Mouse (Mus musculus) thymus, adult 2 months (tissue): ENCODE measurements around the gene Ptx4. TPM values are rescaled to one million over a fixed set of nuclear protein-coding genes. Genes with fewer than 3 reads are reported as not detected.
"Not testable (repeated sequence)": the region's sequence is repeated elsewhere in the genome, so short reads cannot be mapped to it uniquely, and the experiment has no call there.

Source experiments
- DNase-seq: peaks from one replicate; pipeline ENCODE4 v3.0.0; 2021
- H3K27ac ChIP-seq: fragments of 200-500 bp; 2 replicates; pipeline ENCODE4 v1.5.1; 2012; ENCODE audit warnings: low read length, control low read depth; ENCODE audit not compliant: control insufficient read depth, insufficient read depth
- H3K27me3 ChIP-seq: fragments of 200-500 bp; 2 replicates; pipeline ENCODE4 v1.6.1; 2012; ENCODE audit warnings: mild to moderate bottlenecking, low read length, moderate library complexity, mixed read lengths; ENCODE audit not compliant: control insufficient read depth, insufficient read depth
- H3K36me3 ChIP-seq: fragments of 200-500 bp; 2 replicates; pipeline ENCODE4 v1.6.1; 2012; ENCODE audit warnings: mild to moderate bottlenecking, low read length, moderate library complexity; ENCODE audit not compliant: control insufficient read depth, insufficient read depth
- H3K4me1 ChIP-seq: fragments of 200-500 bp; replicated peaks from 2 replicates; pipeline ENCODE4 v1.6.1; 2012; ENCODE audit warnings: low read length; ENCODE audit not compliant: control insufficient read depth, insufficient read depth
- H3K4me3 ChIP-seq: fragments of 200-500 bp; 2 replicates; pipeline ENCODE4 v1.5.1; 2012; ENCODE audit warnings: mild to moderate bottlenecking, low read length, control low read depth, moderate library complexity; ENCODE audit not compliant: control insufficient read depth, insufficient read depth
- CTCF ChIP-seq: fragments of 200-500 bp; IDR thresholded peaks from 2 replicates; pipeline ENCODE4 v1.5.1; 2012; ENCODE audit warnings: mild to moderate bottlenecking, control low read depth, low read length, moderate library complexity, borderline replicate concordance; ENCODE audit not compliant: control insufficient read depth, poor library complexity, insufficient read depth; ENCODE audit errors: extremely low read depth
- POLR2A ChIP-seq: fragments of 200-500 bp; IDR thresholded peaks from 2 replicates; pipeline ENCODE4 v1.6.1; 2012; ENCODE audit warnings: mild to moderate bottlenecking, low read length, control low read depth, moderate library complexity; ENCODE audit not compliant: control insufficient read depth, poor library complexity, insufficient read depth; ENCODE audit errors: extremely low read depth
- WGBS: fragments of 180-500 bp; shearing (Covaris S2); methylation state at CpG from one replicate; pipeline ENCODE4 v1.1.7; 2018; 5-methylcytosine and 5-hydroxymethylcytosine counted together
- polyA plus RNA-seq: library from polyadenylated mRNA; depleted of rRNA; stranded (reverse); fragments of >200 nt; gene quantifications from 2 replicates; pipeline ENCODE4 v1.2.3, GENCODE M21; 2012

Ptx4 gene
- polyA plus RNA-seq, 1 experiment, result not detected

DNA sequence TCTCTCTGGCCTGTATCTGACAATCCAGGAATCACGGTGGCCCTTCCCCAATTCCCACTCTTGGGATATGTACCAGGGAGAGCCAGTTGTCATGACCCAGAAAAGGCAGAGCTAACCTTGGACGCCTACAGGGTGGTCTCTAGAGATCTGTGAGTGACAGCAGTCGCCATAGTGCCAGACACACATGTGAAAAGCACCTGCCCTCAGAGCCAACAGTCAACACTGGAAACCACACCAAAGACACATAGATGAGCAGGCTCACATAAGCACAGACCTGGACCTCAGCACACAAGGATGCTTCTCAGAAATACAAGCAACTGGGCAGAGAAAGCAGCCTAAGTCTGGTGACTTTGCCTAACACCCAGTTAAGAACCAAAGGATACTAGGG is 8.1 kb upstream of the Ptx4 start:
- no peak for DNase-seq

DNA sequence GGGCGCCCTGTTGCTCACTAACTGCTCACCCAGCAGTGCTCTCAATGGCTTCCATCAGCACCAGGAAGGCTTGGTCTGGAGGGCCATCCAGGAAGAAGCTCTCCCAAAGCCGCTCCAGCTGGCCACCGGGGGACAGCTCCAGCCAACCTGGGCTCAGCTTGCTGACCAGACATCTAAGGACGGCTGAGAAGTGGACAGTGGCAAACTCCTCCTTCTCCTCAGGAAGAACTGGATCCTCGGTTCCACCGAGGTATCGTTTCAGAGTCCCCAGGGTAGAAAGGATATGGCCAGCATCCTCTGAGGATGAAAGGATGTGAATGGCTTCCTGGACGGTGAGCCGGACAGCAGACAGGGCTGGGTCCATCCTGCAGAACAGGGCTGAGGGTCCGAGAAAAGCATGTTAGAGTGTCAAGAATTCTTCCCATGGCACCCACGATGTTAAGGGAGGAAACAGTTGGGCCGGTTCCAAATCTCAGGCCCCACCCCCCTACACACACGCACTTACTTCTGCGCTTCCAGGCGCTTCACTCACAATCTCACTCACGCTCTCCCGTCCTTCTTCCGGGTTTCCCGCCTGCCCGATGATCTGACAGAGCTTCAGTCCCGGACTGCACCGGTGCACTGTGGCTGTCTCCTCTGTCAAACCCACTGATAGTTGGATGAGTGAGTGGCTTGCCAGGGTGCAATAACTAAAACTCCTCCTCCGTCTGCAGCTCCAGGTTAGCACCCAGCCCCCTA is 5.5 kb upstream of the Ptx4 start:
- Histone ChIP-seq H3K4me3 (peak overlapping the region; percentile 58), H3K36me3 (no peaks in the 10 kb centered on the region), H3K27me3 (no peaks in the 10 kb centered on the region), H3K27ac (no peak overlapping the region), H3K4me1 (peaks cover 17% of the 10 kb centered on the region)
- no peak for TF ChIP-seq CTCF
- no peak for DNase-seq
- 14% methylated on average over 23 of the region's 23 CpGs for WGBS

More for the DNA sequence above, 8.1 kb upstream of the Ptx4 start:
- H3K27ac ChIP-seq, result no peak overlapping the region
- TF ChIP-seq CTCF (no peak), POLR2A (no peak)
- H3K27me3 ChIP-seq, result no peaks in the 10 kb centered on the region
- WGBS, result 47% methylated on average over 3 of the region's 3 CpGs
- no peak overlapping the region for H3K4me3 ChIP-seq
- no peaks in the 10 kb centered on the region for H3K36me3 ChIP-seq
- peaks cover 17% of the 10 kb centered on the region for H3K4me1 ChIP-seq

DNA sequence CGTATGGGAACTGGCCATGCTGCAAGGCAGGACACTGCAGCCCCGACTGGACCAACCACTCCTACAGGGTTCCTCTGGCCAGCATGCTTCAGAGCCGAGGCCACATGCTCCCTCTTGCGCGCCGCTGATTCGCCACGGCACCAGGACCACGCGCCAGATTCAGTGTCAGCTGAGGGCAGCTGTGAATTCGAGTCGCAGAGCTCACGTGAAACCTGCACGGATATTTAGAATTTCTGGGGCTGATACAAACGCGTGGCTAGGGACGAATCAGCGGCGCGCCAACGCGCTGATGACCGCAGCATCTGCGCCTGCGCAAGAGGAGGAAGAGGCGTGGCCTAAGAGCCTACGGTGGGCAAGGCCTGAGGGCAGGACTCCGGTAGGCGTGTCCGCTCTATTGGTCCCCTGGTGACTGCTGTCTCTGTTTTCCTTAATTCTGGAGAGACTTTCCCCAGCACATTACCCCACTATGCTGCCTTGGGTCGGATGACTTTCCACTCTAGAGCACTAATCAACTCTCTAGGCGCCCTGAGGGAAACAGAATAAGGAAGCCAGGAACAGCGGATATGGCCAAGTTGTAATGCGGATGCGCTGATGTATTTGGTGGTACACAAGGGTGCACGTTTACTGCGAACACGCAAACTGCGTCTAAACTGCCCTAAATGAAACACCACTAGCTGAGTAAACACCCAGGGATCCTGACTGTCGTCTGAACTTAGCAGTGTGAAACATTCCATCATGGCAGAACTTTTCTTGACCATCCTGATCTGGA is 4.7 kb upstream of the Ptx4 start, which contains the start of gene Telo2:
Telo2 (minus strand) TSS at position 304 of the 769 bp plus-strand sequence.
- peaks cover 17% of the 10 kb centered on the region for H3K4me1 ChIP-seq
- WGBS, result 6% methylated on average over 40 of the region's 40 CpGs
- H3K36me3 ChIP-seq, result no peaks in the 10 kb centered on the region
- peak within 1 kb of the TSS; percentile 1; the same call in 1 of the 2 replicates for H3K27ac ChIP-seq
- no peaks in the 10 kb centered on the region for H3K27me3 ChIP-seq
- H3K4me3 ChIP-seq, result peak within 1 kb of the TSS; percentile 58
- no peak; the same call in 1 of the 2 replicates for TF ChIP-seq CTCF
- TF ChIP-seq POLR2A, result no peak
- peak; percentile 91 for DNase-seq

DNA sequence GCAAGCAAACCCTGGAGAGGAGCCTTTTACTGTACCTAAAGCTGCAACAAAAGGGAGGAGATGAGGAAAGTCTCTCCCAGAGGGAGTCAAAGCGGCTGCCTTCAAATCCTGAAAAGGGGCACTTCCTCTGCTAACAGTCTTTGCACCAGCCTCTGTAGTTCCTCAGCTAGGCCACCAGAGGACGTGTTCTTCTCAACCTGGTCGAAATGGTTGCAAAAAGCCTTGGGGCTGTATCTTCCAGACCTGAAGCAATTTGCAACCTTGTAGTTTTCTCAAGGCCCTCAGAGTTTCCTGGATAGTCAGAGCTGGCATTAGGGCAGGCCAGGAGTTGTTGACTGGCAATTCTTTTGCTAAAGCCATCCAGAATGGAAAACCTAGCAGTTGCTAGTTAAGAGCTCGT is 3.3 kb upstream of the Ptx4 start:
- peaks cover 15% of the 10 kb centered on the region for H3K4me1 ChIP-seq
- no peaks in the 10 kb centered on the region for H3K27me3 ChIP-seq
- H3K36me3 ChIP-seq, result no peaks in the 10 kb centered on the region
- 47% methylated on average over 4 of the region's 4 CpGs for WGBS
- DNase-seq, result peak; percentile 34
- no peak for TF ChIP-seq POLR2A
- TF ChIP-seq CTCF, result no peak
- H3K27ac ChIP-seq, result no peak overlapping the region
- no peak overlapping the region for H3K4me3 ChIP-seq

DNA sequence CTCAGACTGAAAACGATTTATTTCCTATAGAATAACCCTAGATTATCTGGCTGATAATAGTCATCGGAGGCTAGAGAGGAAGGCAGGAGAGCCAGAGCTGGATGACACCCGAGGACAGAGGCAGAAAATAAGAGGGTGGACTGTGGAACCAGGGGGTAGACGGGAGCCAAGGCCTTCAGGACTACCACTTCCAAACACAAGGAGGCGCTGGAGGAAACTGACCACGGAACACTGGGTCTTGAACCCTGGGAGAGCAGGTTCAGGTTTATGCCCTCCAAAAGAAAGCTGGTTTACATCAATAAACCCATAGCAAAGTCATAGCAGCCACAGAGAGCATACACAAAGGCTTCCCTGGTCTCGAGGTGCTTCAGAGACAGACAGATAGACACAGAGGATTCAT is 3.4 kb downstream of the Ptx4 start:
- Histone ChIP-seq H3K4me1 (no peaks in the 10 kb centered on the region), H3K4me3 (no peak overlapping the region), H3K27me3 (no peaks in the 10 kb centered on the region), H3K36me3 (no peaks in the 10 kb centered on the region), H3K27ac (no peak overlapping the region)
- WGBS, result 26% methylated on average over 7 of the region's 7 CpGs
- peak; percentile 51 for DNase-seq
- TF ChIP-seq CTCF (peak; percentile 41; the same call in 1 of the 2 replicates), POLR2A (no peak)

DNA sequence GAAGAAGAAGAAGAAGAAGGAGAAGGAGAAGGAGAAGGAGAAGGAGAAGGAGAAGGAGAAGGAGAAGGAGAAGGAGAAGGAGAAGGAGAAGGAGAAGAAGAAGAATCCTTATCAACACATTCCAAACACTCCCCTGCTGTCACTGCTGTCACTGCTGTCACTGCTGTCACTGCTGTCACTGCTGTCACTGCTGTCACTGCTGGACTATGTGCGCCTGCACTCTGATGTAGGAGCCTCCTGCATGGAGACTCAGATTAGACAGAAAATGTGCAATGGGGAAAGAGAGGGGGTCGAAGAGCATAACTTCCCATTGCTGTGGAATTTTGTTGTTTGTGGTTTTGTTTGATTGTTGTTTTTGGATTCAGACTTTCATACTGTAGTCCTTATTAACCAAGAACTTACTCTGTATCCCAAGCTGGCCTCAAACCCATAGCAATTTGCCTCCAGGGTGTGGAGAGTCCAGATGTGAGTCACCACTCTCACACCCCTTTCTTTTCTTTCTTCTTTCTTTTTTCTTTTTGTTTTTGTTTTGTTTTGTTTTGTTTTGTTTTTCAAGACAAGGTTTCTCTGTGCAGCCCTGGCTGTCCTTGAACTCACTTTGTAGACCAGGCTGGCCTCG is 5.0 kb downstream of the Ptx4 start:
- H3K4me1 ChIP-seq, DNase-seq, H3K27ac ChIP-seq, H3K4me3 ChIP-seq, H3K27me3 ChIP-seq, H3K36me3 ChIP-seq: not testable (repeated sequence)
- 69% methylated on average over 3 of the region's 3 CpGs for WGBS
